Mouse (Mus musculus) midbrain, postnatal 0 days (tissue): Measurements from ENCODE around the gene Fbxw7. TPM values are rescaled to one million over a fixed set of nuclear protein-coding genes. Genes with fewer than 3 reads are reported as not detected.

ENCODE experiments used
- ATAC-seq: fragments of 200-750 bp; cut with Nextera tagmentation; 2 replicates; pipeline ENCODE4 v1.8.0; 2017; ENCODE audit warnings: moderate number of reproducible peaks, mild to moderate bottlenecking, moderate TSS enrichment, moderate library complexity; ENCODE audit not compliant: low FRiP score
- DNase-seq: peaks from one replicate; pipeline ENCODE4 v3.0.0-alpha.2; 2015; ENCODE audit warnings: low spot score
- H3K27ac ChIP-seq: fragments of 300-500 bp; sonication (generic); 2 replicates; pipeline ENCODE4 v1.5.1; 2014; ENCODE audit warnings: low read depth, mild to moderate bottlenecking, low read length, mixed read lengths
- H3K27me3 ChIP-seq: fragments of 300-500 bp; sonication (generic); 2 replicates; pipeline ENCODE4 v1.6.1; 2014; ENCODE audit warnings: low read length, control low read depth, mixed read lengths; ENCODE audit not compliant: insufficient read depth
- H3K36me3 ChIP-seq: fragments of 300-500 bp; sonication (generic); 2 replicates; pipeline ENCODE4 v1.6.1; 2014; ENCODE audit warnings: low read length, control low read depth, mixed read lengths; ENCODE audit not compliant: insufficient read depth
- H3K4me1 ChIP-seq: fragments of 300-500 bp; sonication (generic); 2 replicates; pipeline ENCODE4 v1.6.1; 2014; ENCODE audit warnings: mild to moderate bottlenecking, control low read depth, antibody characterized with exemption, low read length, mixed read lengths; ENCODE audit not compliant: insufficient read depth
- H3K4me2 ChIP-seq: fragments of 300-500 bp; sonication (generic); 2 replicates; pipeline ENCODE4 v1.6.1; 2014; ENCODE audit warnings: low read depth, mild to moderate bottlenecking, low read length, mixed read lengths; ENCODE audit not compliant: poor library complexity, severe bottlenecking
- H3K4me3 ChIP-seq: fragments of 300-500 bp; sonication (generic); 2 replicates; pipeline ENCODE4 v1.5.1; 2014; ENCODE audit warnings: low read depth, mild to moderate bottlenecking, low read length, moderate library complexity
- H3K9ac ChIP-seq: fragments of 300-500 bp; sonication (generic); replicated peaks from 2 replicates; pipeline ENCODE4 v1.6.1; 2014; ENCODE audit warnings: mild to moderate bottlenecking, low read length, moderate library complexity, mixed read lengths; ENCODE audit not compliant: poor library complexity, severe bottlenecking
- H3K9me3 ChIP-seq: fragments of 300-500 bp; sonication (generic); 2 replicates; pipeline ENCODE4 v1.6.1; 2016; ENCODE audit warnings: low read length, control low read depth
- CTCF ChIP-seq: IDR thresholded peaks from 2 replicates; pipeline ENCODE4 v1.5.1; 2016; ENCODE audit warnings: antibody characterized with exemption, mild to moderate bottlenecking
- WGBS: fragments of 180-500 bp; shearing (Covaris S2); extraction: QIAGEN DNeasy Blood & Tissue Kit; methylation state at CpG from one replicate; pipeline ENCODE4 v1.1.7; 2014; 5-methylcytosine and 5-hydroxymethylcytosine counted together
- polyA plus RNA-seq: library from polyadenylated mRNA; unstranded; fragments of >200 nt; fragmentation: Nextera tagmentation; extraction: Ambion mirVana; gene quantifications from 2 replicates; pipeline ENCODE4 v1.2.1, GENCODE M21; 2015
- total RNA-seq: library from RNA; depleted of rRNA; stranded (reverse); fragments of >200 nt; gene quantifications from 2 replicates; pipeline ENCODE4 v1.2.3, GENCODE M21; 2014

Fbxw7 gene
- total and polyA plus RNA-seq, 2 experiments from 2014 or later = 34.4 to 46.9 TPM

GRCm38 (mm10) chr3:84865684-84866083, 50.6 kb downstream of the Fbxw7 start:
- TF ChIP-seq CTCF = no peak
- 76% methylated on average over 3 of the region's 3 CpGs for WGBS
- H3K36me3 ChIP-seq = no peaks in the 10 kb centered on the region
- H3K27me3 ChIP-seq = no peaks in the 10 kb centered on the region
- no peak for DNase-seq
- H3K9ac ChIP-seq = no peak overlapping the region
- H3K4me3 ChIP-seq = no peak overlapping the region
- H3K9me3 ChIP-seq = no peaks in the 10 kb centered on the region
- H3K4me2 ChIP-seq = no peak overlapping the region
- no peaks in the 10 kb centered on the region; the same call in 1 of the 2 replicates for H3K4me1 ChIP-seq
- ATAC-seq = no peak
- no peak overlapping the region for H3K27ac ChIP-seq

- no peak for DNase-seq
Observed at GRCm38 (mm10) chr3:84866866-84867265, 51.8 kb downstream of the Fbxw7 start.

GRCm38 (mm10) chr3:84867434-84867975, 52.4 kb downstream of the Fbxw7 start:
- Histone ChIP-seq H3K4me2 (no peak overlapping the region), H3K4me1 (no peaks in the 10 kb centered on the region; the same call in 1 of the 2 replicates), H3K27me3 (no peaks in the 10 kb centered on the region), H3K9ac (no peak overlapping the region), H3K36me3 (no peaks in the 10 kb centered on the region), H3K9me3 (no peaks in the 10 kb centered on the region), H3K4me3 (no peak overlapping the region), H3K27ac (no peak overlapping the region)
- WGBS = 100% methylated on average over 1 of the region's 1 CpGs
- DNase-seq (no peak), ATAC-seq (no peak)
- TF ChIP-seq CTCF = no peak

More at GRCm38 (mm10) chr3:84866866-84867265, 51.8 kb downstream of the Fbxw7 start:
- Histone ChIP-seq H3K4me1 (no peaks in the 10 kb centered on the region; the same call in 1 of the 2 replicates), H3K4me2 (no peak overlapping the region), H3K4me3 (no peak overlapping the region), H3K9me3 (no peaks in the 10 kb centered on the region), H3K36me3 (no peaks in the 10 kb centered on the region), H3K27ac (no peak overlapping the region), H3K9ac (no peak overlapping the region), H3K27me3 (no peaks in the 10 kb centered on the region)
- 84% methylated on average over 4 of the region's 4 CpGs for WGBS
- no peak for TF ChIP-seq CTCF
- no peak for ATAC-seq

- 63% methylated on average over 1 of the region's 1 CpGs for WGBS
- no peaks in the 10 kb centered on the region for H3K9me3 ChIP-seq
- no peak for DNase-seq
- no peak overlapping the region for H3K9ac ChIP-seq
- no peaks in the 10 kb centered on the region; the same call in 1 of the 2 replicates for H3K4me1 ChIP-seq
- H3K27me3 ChIP-seq = no peaks in the 10 kb centered on the region
- H3K27ac ChIP-seq = no peak overlapping the region
- no peak overlapping the region for H3K4me2 ChIP-seq
- TF ChIP-seq CTCF = no peak
- no peak overlapping the region for H3K4me3 ChIP-seq
- no peak for ATAC-seq
- H3K36me3 ChIP-seq = no peaks in the 10 kb centered on the region
Observed at GRCm38 (mm10) chr3:84867991-84868390, 52.9 kb downstream of the Fbxw7 start.

- H3K4me1 ChIP-seq = no peaks in the 10 kb centered on the region; the same call in 1 of the 2 replicates
- H3K9me3 ChIP-seq = no peaks in the 10 kb centered on the region
- ATAC-seq = no peak
- H3K36me3 ChIP-seq = no peaks in the 10 kb centered on the region
- no peak overlapping the region for H3K9ac ChIP-seq
- no peaks in the 10 kb centered on the region for H3K27me3 ChIP-seq
- peak; percentile 64 for TF ChIP-seq CTCF
- H3K4me3 ChIP-seq = no peak overlapping the region
- H3K27ac ChIP-seq = no peak overlapping the region
- DNase-seq = peak; percentile 8
- no peak overlapping the region for H3K4me2 ChIP-seq
Observed at GRCm38 (mm10) chr3:84870126-84870525, 55.1 kb downstream of the Fbxw7 start.

GRCm38 (mm10) chr3:84875306-84875705, 60.2 kb downstream of the Fbxw7 start:
- no peaks in the 10 kb centered on the region for H3K36me3 ChIP-seq
- no peaks in the 10 kb centered on the region for H3K27me3 ChIP-seq
- no peak overlapping the region for H3K27ac ChIP-seq
- H3K4me1 ChIP-seq = no peaks in the 10 kb centered on the region
- no peaks in the 10 kb centered on the region for H3K9me3 ChIP-seq
- 81% methylated on average over 9 of the region's 9 CpGs for WGBS
- DNase-seq (no peak), ATAC-seq (no peak)
- no peak overlapping the region for H3K4me2 ChIP-seq
- no peak overlapping the region for H3K9ac ChIP-seq
- TF ChIP-seq CTCF = no peak
- no peak overlapping the region for H3K4me3 ChIP-seq
